Mouse (Mus musculus) retina, postnatal 1 day (tissue): Measurements from ENCODE around the gene Vmn1r56.
"Not testable (repeated sequence)": the region's sequence is repeated elsewhere in the genome, so short reads cannot be mapped to it uniquely, and the experiment has no call there.

Experiments
- DNase-seq: peaks from one replicate; pipeline ENCODE4 v3.0.0-alpha.2; 2012

Vmn1r56 gene

DNA sequence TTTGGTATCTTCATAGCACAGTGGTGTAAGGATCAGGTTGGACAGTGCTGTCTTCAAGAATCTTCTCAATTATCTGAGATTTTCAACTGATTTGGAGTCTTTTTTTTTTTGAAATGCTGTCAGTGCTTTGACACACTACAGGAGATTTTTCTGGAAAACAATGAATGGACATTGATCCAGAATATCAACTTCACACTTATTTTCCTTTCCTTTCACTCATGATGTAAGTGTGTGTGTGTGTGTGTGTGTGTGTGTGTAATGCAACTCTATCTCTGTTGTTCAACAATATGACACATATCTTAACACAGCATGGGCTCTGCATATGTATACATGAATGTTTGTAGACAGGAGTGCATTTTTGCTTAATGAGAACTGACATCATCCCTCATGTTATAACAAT is at the start of gene Vmn1r56:
TSS of gene Vmn1r56 (minus strand) at position 101 of the 400 bp plus-strand sequence.
- not testable (repeated sequence) for DNase-seq

- DNase-seq: not testable (repeated sequence)
These were observed 21.6 kb upstream of the Vmn1r56 start, which contains the start of gene Vmn1r57 for GRCm38 (mm10) chr7:5218193-5218592. TSS of gene Vmn1r57 (plus strand) at chr7:5218493.

DNA sequence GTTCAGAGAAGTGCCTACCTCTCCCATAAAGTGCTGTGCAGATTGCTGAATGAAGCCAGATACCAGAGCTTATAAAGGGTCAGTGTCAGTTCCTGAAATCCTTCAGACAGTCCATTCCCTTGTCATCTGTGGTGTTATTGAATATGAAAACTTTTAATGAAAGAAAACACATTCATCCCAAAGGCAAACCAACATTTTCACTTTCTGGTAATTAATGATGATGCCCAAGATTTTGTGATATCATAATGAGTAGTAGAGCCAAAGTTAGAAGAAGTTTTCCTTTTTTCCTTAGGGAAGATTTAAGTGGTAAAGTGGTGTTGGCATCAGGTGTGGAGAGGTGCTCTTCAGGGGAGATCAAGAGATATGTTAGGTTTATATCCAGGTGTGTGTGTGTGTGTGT is 47.0 kb downstream of the Vmn1r56 start, which contains the start of gene Vmn1r55:
TSS of gene Vmn1r55 (minus strand) at position 101 of the 400 bp plus-strand sequence.
- DNase-seq: not testable (repeated sequence)
